Mouse (Mus musculus) thymus, adult 2 months (tissue): Measurements from ENCODE around the gene Ddx1. TPM values are rescaled to one million over a fixed set of nuclear protein-coding genes. Genes with fewer than 3 reads are reported as not detected.

Source experiments
- DNase-seq: peaks from one replicate; pipeline ENCODE4 v3.0.0; 2021
- H3K27ac ChIP-seq: fragments of 200-500 bp; 2 replicates; pipeline ENCODE4 v1.5.1; 2012; ENCODE audit warnings: low read length, control low read depth; ENCODE audit not compliant: control insufficient read depth, insufficient read depth
- H3K27me3 ChIP-seq: fragments of 200-500 bp; 2 replicates; pipeline ENCODE4 v1.6.1; 2012; ENCODE audit warnings: mild to moderate bottlenecking, low read length, moderate library complexity, mixed read lengths; ENCODE audit not compliant: control insufficient read depth, insufficient read depth
- H3K36me3 ChIP-seq: fragments of 200-500 bp; 2 replicates; pipeline ENCODE4 v1.6.1; 2012; ENCODE audit warnings: mild to moderate bottlenecking, low read length, moderate library complexity; ENCODE audit not compliant: control insufficient read depth, insufficient read depth
- H3K4me1 ChIP-seq: fragments of 200-500 bp; replicated peaks from 2 replicates; pipeline ENCODE4 v1.6.1; 2012; ENCODE audit warnings: low read length; ENCODE audit not compliant: control insufficient read depth, insufficient read depth
- H3K4me3 ChIP-seq: fragments of 200-500 bp; 2 replicates; pipeline ENCODE4 v1.5.1; 2012; ENCODE audit warnings: mild to moderate bottlenecking, low read length, control low read depth, moderate library complexity; ENCODE audit not compliant: control insufficient read depth, insufficient read depth
- CTCF ChIP-seq: fragments of 200-500 bp; IDR thresholded peaks from 2 replicates; pipeline ENCODE4 v1.5.1; 2012; ENCODE audit warnings: mild to moderate bottlenecking, control low read depth, low read length, moderate library complexity, borderline replicate concordance; ENCODE audit not compliant: control insufficient read depth, poor library complexity, insufficient read depth; ENCODE audit errors: extremely low read depth
- POLR2A ChIP-seq: fragments of 200-500 bp; IDR thresholded peaks from 2 replicates; pipeline ENCODE4 v1.6.1; 2012; ENCODE audit warnings: mild to moderate bottlenecking, low read length, control low read depth, moderate library complexity; ENCODE audit not compliant: control insufficient read depth, poor library complexity, insufficient read depth; ENCODE audit errors: extremely low read depth
- WGBS: fragments of 180-500 bp; shearing (Covaris S2); methylation state at CpG from one replicate; pipeline ENCODE4 v1.1.7; 2018; 5-methylcytosine and 5-hydroxymethylcytosine counted together
- polyA plus RNA-seq: library from polyadenylated mRNA; depleted of rRNA; stranded (reverse); fragments of >200 nt; gene quantifications from 2 replicates; pipeline ENCODE4 v1.2.3, GENCODE M21; 2012

Gene Ddx1
- polyA plus RNA-seq, 1 experiment = 6.7 TPM

- H3K4me3 ChIP-seq = no peak overlapping the region
- no peaks in the 10 kb centered on the region for H3K4me1 ChIP-seq
- no peak for DNase-seq
- H3K27ac ChIP-seq = no peak overlapping the region
- H3K27me3 ChIP-seq = no peaks in the 10 kb centered on the region
- TF ChIP-seq CTCF (no peak), POLR2A (no peak)
- WGBS = 60% methylated on average over 11 of the region's 11 CpGs
- no peaks in the 10 kb centered on the region for H3K36me3 ChIP-seq
Measured at GRCm38 (mm10) chr12:13211746-13212482, 37.1 kb downstream of the Ddx1 start.

GRCm38 (mm10) chr12:13209692-13210377 is 39.2 kb downstream of the Ddx1 start:
- TF ChIP-seq CTCF (no peak), POLR2A (no peak)
- DNase-seq = no peak
- no peaks in the 10 kb centered on the region for H3K27me3 ChIP-seq
- H3K4me3 ChIP-seq = no peak overlapping the region
- H3K27ac ChIP-seq = no peak overlapping the region
- no peaks in the 10 kb centered on the region for H3K36me3 ChIP-seq
- 94% methylated on average over 13 of the region's 13 CpGs for WGBS
- no peaks in the 10 kb centered on the region for H3K4me1 ChIP-seq

GRCm38 (mm10) chr12:13208983-13209451 is 40.0 kb downstream of the Ddx1 start:
- 91% methylated on average over 11 of the region's 11 CpGs for WGBS
- Histone ChIP-seq H3K4me1 (no peaks in the 10 kb centered on the region), H3K27me3 (no peaks in the 10 kb centered on the region), H3K27ac (no peak overlapping the region), H3K4me3 (no peak overlapping the region), H3K36me3 (no peaks in the 10 kb centered on the region)
- TF ChIP-seq CTCF = no peak
- TF ChIP-seq POLR2A = no peak
- no peak for DNase-seq

GRCm38 (mm10) chr12:13208517-13208916 is 40.5 kb downstream of the Ddx1 start:
- Histone ChIP-seq H3K27me3 (no peaks in the 10 kb centered on the region), H3K27ac (no peak overlapping the region), H3K4me3 (no peak overlapping the region), H3K36me3 (no peaks in the 10 kb centered on the region), H3K4me1 (no peaks in the 10 kb centered on the region)
- WGBS = 95% methylated on average over 1 of the region's 1 CpGs
- no peak for DNase-seq
- TF ChIP-seq POLR2A = no peak
- TF ChIP-seq CTCF = no peak

GRCm38 (mm10) chr12:13207099-13207498 is 41.9 kb downstream of the Ddx1 start:
- Histone ChIP-seq H3K4me1 (no peaks in the 10 kb centered on the region), H3K27ac (no peak overlapping the region), H3K36me3 (no peaks in the 10 kb centered on the region), H3K27me3 (no peaks in the 10 kb centered on the region), H3K4me3 (no peak overlapping the region)
- 89% methylated on average over 8 of the region's 8 CpGs for WGBS
- TF ChIP-seq CTCF (no peak), POLR2A (no peak)
- no peak for DNase-seq

GRCm38 (mm10) chr12:13205733-13206132 is 43.3 kb downstream of the Ddx1 start:
- no peak for TF ChIP-seq POLR2A
- no peak for TF ChIP-seq CTCF
- Histone ChIP-seq H3K27ac (no peak overlapping the region), H3K4me3 (no peak overlapping the region), H3K27me3 (no peaks in the 10 kb centered on the region), H3K36me3 (no peaks in the 10 kb centered on the region), H3K4me1 (no peaks in the 10 kb centered on the region)
- DNase-seq = no peak
- WGBS = 92% methylated on average over 3 of the region's 3 CpGs
